Mouse (Mus musculus) gastrocnemius, postnatal 10 days (tissue): ENCODE results near the gene Ms4a2. TPM values are rescaled to one million over a fixed set of nuclear protein-coding genes. Genes with fewer than 3 reads are reported as not detected.

ENCODE experiments used
- DNase-seq: peaks from one replicate; pipeline ENCODE4 v3.0.0; 2021; ENCODE audit warnings: mixed read lengths
- long read RNA-seq, 2 experiments: library from polyadenylated mRNA; stranded (forward); transcript quantifications; one replicate each; pipeline ENCODE4 v2.0.0; 2021
- total RNA-seq, 2 experiments: library from RNA; stranded (reverse); gene quantifications; 2 replicates each; pipeline ENCODE4 v1.2.3; 2021

Ms4a2 gene
- under 1 TPM; 0.12 to 0.29 TPM for total RNA-seq
- long read RNA-seq, experiment 1 = 0 reads
- long read RNA-seq, experiment 2, partial matches to known transcripts = 0 of 1 reads
- long read RNA-seq, experiment 2, other reads (novel, unspliced or antisense) = 0 of 1 reads

- DNase-seq = no peak
Observed at GRCm38 (mm10) chr19:11623551-11623950, at the start of gene Ms4a2. TSS of gene Ms4a2 (minus strand) at chr19:11623719.

- no peak for DNase-seq
Observed at GRCm38 (mm10) chr19:11661562-11661961, 38.0 kb upstream of the Ms4a2 start.

DNA sequence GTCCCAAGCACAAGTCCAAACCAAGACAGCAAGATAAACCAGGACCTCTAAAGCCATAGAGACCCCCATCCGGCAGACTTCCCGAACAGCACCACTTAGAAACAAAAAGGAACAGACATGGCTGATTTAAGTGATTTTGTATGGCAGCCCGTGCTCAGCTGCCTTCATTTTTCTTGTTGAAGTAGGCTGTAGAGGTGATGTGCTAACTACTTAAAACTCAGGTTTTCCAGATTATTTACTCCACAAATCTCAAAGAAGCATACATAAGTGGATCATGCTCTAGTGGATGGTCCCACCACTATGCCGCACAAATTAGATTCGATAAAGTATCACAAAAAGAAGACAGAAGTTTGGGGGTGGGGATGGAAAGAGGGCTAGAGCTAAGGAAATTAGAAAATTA, 36.9 kb upstream of the Ms4a2 start, which contains the start of gene Oosp2:
Oosp2 (minus strand) TSS at position 101 of the 400 bp plus-strand sequence.
- DNase-seq = no peak

- no peak for DNase-seq
Observed at GRCm38 (mm10) chr19:11659142-11659541, 35.6 kb upstream of the Ms4a2 start.

DNA sequence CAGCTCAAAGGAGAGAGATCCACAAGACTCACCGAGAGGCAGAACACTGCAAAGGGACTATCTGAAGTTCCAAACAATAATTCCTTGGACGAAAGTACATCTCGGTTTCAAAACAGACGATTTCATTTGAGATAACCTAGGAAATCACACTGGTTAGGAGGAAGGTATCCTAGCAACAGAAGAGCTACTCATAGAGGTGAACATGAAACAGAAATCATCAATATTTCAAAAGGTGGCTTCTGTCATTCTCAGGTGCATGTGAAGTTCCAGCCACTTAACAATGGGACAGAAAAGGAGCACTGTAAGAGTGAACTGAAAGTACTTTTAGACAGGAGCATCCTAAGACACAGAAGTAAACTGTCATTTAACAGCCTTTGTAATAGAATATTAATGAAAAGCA, 26.0 kb upstream of the Ms4a2 start:
- DNase-seq = no peak

- no peak for DNase-seq
Observed at GRCm38 (mm10) chr19:11646166-11646565, 22.6 kb upstream of the Ms4a2 start.

- DNase-seq = no peak
Observed at GRCm38 (mm10) chr19:11640732-11641131, 17.2 kb upstream of the Ms4a2 start, which contains the start of gene Ms4a3. TSS of gene Ms4a3 (minus strand) at chr19:11640851.

GRCm38 (mm10) chr19:11639038-11639437, 15.5 kb upstream of the Ms4a2 start:
- DNase-seq = no peak

GRCm38 (mm10) chr19:11635572-11635971, 12.1 kb upstream of the Ms4a2 start:
- DNase-seq = no peak

- no peak for DNase-seq
Observed at GRCm38 (mm10) chr19:11634330-11634729, 10.8 kb upstream of the Ms4a2 start.

DNA sequence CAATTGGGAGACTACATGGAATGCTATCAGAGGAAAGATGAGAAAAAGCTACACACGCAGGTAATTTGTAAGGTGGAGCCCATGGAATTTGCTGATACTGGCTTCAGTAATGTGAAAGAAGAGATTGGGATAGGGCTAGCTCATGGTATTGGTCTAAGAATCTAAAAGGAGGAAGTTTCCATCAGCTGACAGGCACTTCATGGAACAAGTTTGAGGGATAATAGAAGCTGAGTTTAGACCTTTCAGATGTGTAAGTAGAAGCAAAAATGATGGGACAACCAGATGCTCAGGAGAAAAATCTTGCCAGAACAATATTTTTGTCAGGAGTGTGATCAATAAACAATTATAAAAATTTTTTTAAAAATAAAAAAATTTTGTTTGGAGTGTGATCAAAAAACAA, 10.2 kb upstream of the Ms4a2 start:
- no peak for DNase-seq

- no peak for DNase-seq
Observed at GRCm38 (mm10) chr19:11625231-11625630, 1.7 kb upstream of the Ms4a2 start.

GRCm38 (mm10) chr19:11624800-11625199, 1.3 kb upstream of the Ms4a2 start:
- no peak for DNase-seq

- no peak for DNase-seq
Observed at GRCm38 (mm10) chr19:11617983-11618382, 5.5 kb downstream of the Ms4a2 start.

GRCm38 (mm10) chr19:11614805-11615204, 8.7 kb downstream of the Ms4a2 start:
- DNase-seq = no peak

DNA sequence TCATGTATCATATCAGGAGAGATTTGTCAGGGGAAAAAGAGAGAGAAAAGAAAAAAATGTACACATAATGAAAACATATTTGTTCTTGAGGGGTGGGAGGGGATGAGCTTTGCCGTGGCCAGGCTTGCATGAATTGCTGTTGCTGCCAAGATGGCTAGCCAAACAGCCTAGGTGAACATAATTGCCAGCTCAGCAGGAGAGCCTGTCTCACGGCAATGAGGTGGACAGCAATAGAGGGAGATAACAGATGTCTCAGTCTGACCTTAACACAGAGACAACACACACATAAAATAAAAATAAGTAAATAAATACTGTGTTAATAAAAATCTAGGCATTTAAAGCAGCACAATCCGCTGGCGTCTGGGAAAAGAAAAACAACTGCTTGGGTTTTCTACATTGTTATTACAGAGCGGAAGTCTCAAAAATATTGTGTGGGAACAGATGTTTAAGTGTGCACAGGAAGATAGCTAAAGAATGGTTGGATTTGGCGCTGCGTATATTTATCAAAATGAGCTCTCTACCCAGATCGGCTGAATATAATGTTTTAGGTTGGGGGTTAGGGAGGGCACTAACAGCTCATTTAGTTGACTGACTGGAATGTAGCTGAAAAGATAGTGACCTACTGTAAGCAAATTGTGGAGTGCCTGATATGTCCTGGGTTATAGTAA, 9.6 kb downstream of the Ms4a2 start:
- no peak for DNase-seq

- DNase-seq = no peak
Observed at GRCm38 (mm10) chr19:11613084-11613483, 10.4 kb downstream of the Ms4a2 start.

DNA sequence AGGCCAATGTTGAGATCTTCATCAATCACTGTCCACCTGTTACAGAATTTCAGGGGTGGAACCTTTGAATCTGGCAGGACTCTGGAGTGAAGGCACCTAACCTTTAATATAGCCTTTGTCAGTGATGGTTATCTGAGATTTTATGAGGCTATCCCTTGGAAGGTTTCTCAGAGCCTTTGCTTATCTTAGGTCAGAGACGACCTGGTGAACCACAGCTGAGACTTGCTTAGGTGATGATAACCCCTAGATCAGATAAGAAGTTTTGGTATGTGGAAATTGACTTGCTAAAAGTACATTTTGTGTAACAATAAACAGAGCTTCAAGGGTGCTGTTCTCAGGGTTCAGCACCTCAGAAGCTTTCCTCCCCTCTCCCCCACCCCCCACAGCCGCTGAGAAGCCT, 11.2 kb downstream of the Ms4a2 start:
- no peak for DNase-seq

DNA sequence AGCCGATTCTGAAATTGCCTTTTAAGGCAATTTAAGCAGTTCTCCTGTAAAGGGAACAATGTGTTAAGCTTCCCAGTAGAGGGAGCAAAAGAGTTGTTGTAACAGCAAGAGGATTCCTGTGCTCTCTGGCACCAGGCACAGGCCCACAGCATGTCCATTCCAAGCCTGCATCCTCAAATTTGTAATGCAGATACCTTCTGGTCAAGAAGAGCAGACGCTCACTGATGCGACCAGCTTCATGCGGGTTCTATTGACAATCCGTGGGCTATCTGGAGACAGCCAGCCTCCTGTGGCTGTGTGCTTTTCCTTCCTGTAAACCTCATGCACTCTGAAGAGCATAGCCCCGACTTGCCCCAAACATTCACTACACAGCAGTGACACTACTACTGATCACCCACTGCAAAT, 12.0 kb downstream of the Ms4a2 start:
- DNase-seq = no peak

DNA sequence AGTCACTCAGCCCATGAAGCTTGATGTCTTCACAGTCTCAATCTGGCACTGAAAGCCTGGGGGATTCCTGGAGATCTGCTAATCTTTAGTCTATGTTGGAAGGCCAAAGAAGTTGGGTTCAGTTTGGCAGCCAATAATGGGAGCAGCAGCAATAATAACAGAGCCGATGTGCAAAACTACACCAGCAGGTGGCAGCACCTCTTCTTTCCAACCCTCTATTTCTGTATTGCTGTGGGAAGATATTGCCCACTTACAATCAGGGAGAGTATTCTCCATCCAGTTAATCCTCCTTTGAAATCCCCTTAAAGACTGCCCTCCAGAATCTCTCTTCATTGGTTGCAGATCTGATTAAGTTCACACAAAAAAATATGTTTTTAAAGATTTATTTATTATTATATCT, 15.3 kb downstream of the Ms4a2 start:
- peak; percentile 27 for DNase-seq

GRCm38 (mm10) chr19:11604603-11605002, 18.9 kb downstream of the Ms4a2 start, which contains the start of gene Ms4a6d:
TSS of gene Ms4a6d (minus strand) at chr19:11604849.
- no peak for DNase-seq

DNA sequence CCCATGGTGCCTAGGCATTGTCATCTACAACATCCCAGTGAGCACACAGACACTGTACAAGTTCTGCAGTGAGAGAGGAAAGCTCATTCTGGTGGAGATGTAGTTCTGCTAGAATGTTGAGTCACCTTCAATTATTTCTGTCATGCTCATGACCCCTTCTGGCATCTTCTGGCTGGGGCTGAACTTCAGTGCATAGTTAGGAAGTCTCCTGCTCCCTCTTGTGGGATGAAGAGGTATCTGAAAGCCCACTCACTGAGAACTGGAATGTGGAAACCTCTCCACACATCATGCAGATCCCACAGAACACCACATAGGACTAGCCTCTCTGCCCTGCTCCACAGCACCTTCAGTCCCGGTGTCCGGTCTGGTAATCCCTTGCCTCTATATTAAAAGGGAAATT, 21.5 kb downstream of the Ms4a2 start:
- DNase-seq = no peak

DNA sequence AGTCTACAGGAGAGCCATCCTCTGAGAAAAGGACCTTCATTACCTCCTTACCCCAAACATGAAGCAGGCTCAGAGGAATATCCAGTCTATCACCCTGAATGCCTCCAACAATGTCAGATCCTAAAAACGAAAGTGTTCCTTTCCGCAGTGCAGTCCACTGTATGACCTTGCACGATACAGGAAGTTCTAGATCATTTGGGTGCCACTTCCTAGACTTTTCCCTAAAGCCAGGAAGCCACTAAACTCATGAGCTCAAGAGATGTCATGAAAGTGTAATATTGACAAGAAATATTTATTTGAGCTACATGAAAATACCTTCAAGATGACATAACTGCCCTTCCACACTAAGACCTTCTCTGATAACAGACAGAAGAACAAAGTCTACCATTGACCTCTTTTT, 22.2 kb downstream of the Ms4a2 start:
- no peak for DNase-seq

DNA sequence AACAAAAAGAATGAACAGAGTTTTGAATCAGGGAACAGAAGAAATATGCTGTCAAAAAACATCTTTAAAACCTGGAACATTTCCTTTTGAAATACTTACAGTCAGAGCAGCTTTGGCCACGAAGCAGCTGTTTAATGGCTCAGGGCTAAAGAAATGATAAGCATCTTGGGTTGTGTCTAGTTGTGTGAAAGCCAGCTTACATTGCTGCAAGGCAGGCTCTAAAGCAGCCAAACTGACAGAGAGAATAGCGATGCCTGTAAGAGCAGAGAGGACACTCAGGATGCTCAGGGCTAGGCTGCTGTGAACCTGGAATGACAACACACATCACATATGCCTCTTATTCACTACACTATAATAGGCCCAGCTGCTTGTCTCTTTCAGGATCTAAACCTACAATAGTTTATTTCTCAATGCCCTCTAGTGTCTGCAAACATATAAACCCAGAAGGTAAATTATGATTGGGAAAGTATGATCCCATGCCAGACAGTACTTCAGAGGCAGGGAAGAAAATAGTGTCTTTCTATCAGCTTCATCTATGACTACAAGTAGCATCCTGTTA, 33.5 kb downstream of the Ms4a2 start:
- DNase-seq = no peak
